Mouse (Mus musculus): ENCODE measurements around the gene Cyp4a32. TPM values are rescaled to one million over a fixed set of nuclear protein-coding genes. Genes with fewer than 3 reads are reported as not detected.

Gene Cyp4a32
- polyA plus RNA-seq (2012; rRNA removed; ENCODE audit: low replicate concordance) = 2.3 TPM in 1 of 2 replicates, not detected in the other

DNA sequence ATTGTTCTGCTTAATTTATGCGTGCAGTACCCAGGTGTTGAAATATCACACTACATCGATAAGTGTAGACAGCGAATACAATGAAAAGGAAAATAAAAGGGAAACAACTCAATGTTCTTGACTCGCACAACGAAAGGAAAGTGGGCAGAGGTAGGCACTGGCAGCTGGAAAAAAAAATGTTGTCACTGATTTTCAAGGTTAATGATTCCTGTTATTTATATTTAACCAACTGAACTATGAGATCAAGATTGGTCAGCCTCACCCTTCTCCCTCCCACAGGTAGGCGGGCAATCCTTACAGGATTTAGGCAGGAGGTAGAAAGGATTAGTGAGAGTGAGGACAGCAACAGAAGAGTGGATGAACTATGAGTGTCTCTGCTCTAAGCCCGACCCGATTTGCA, at the start of gene Cyp4a32:
Cyp4a32 (plus strand) TSS at position 359 of the 400 bp plus-strand sequence.

DNA sequence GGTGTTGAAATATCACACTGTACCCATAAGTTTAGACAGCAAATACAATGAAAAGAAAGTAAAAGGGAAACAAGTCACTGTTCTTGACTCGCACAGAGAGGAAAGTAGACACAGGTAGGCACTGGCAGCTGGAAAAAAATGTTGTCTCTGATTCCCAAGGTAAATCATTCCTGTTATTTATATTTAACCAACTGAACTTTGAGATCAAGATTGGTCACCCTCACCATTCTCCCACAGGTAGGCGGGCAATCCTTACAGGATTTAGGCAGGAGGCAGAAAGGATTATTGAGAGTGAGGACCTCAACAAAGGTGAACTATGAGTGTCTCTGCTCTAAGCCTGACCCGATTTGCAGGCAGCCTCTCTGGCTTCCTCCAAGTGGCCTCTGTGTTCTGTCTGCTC, 37.4 kb upstream of the Cyp4a32 start, which contains the start of gene Cyp4a31:
Cyp4a31 (plus strand) TSS at position 249 of the 400 bp plus-strand sequence.

DNA sequence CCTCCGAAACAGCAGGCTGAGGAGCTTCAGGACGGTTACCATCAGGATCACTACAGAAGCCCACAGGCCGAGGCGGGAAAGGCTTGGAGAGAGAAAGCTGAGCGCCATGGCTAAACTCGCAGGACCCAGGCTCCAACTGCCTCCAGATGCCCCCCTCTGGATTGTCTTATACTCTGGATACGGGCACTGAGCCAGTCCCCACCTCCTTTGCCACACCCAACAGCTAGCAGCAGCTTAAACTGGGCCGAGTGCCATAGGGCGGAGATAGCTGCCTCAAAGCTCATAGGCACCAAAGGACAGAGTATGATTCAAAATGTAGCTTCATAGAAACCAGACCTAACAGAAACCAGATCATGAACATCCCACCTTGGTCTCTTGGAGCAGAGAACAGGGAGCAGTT, 46.8 kb downstream of the Cyp4a32 start, which contains the start of gene Cyp4b1:
Cyp4b1 (minus strand) TSS at position 144 of the 400 bp plus-strand sequence.

Other genes with a start within 250 kb of the Cyp4a32 start
- gene Cyp4a12b, start 189.3 kb upstream of the Cyp4a32 start, polyA plus RNA-seq (2012; rRNA removed; ENCODE audit: low replicate concordance) = not detected in 2 replicates
- gene Cyp4a30b, start 148.4 kb upstream of the Cyp4a32 start, polyA plus RNA-seq (2012; rRNA removed; ENCODE audit: low replicate concordance) = not detected in 2 replicates
- gene Cyp4a14, start 104.8 kb upstream of the Cyp4a32 start, polyA plus RNA-seq (2012; rRNA removed; ENCODE audit: low replicate concordance) = not detected in 2 replicates
- 0.58 and 15.0 TPM in 2 replicates for gene Cyp4a10, start 82.7 kb upstream of the Cyp4a32 start, polyA plus RNA-seq (2012; rRNA removed; ENCODE audit: low replicate concordance)
- gene Cyp4a31, start 37.3 kb upstream of the Cyp4a32 start, polyA plus RNA-seq (2012; rRNA removed; ENCODE audit: low replicate concordance) = 0.13 TPM in 1 of 2 replicates, not detected in the other
- gene Cyp4b1, start 46.8 kb downstream of the Cyp4a32 start, polyA plus RNA-seq (2012; rRNA removed; ENCODE audit: low replicate concordance) = 65.1 and 231 TPM in 2 replicates
- gene Efcab14, start 136.8 kb downstream of the Cyp4a32 start, polyA plus RNA-seq (2012; rRNA removed; ENCODE audit: low replicate concordance) = 23.3 and 25.3 TPM in 2 replicates
- gene Tex38, start 180.0 kb downstream of the Cyp4a32 start, polyA plus RNA-seq (2012; rRNA removed; ENCODE audit: low replicate concordance) = 0.33 and 0.54 TPM in 2 replicates
- 31.6 and 61.4 TPM in 2 replicates for gene Atpaf1, start 183.8 kb downstream of the Cyp4a32 start, polyA plus RNA-seq (2012; rRNA removed; ENCODE audit: low replicate concordance)
- gene Mob3c, start 227.1 kb downstream of the Cyp4a32 start, polyA plus RNA-seq (2012; rRNA removed; ENCODE audit: low replicate concordance) = 25.1 and 41.8 TPM in 2 replicates
- 23.3 and 30.5 TPM in 2 replicates for gene Mknk1, start 238.2 kb downstream of the Cyp4a32 start, polyA plus RNA-seq (2012; rRNA removed; ENCODE audit: low replicate concordance)